Mouse (Mus musculus) C2C12 (cell line): ENCODE data around the gene Dedd2.

ENCODE experiments used
- CEBPB ChIP-seq: IDR thresholded peaks from one replicate; pipeline ENCODE4 v1.6.1; 2011; ENCODE audit warnings: low read depth, mild to moderate bottlenecking, control low read depth, moderate library complexity
- CTCF ChIP-seq: IDR thresholded peaks from one replicate; pipeline ENCODE4 v1.5.1; 2011; ENCODE audit not compliant: control insufficient read depth, insufficient read depth, insufficient read length
- FOSL1 ChIP-seq: IDR thresholded peaks from one replicate; pipeline ENCODE4 v1.8.0; 2011; ENCODE audit warnings: mild to moderate bottlenecking, low read length; ENCODE audit not compliant: poor library complexity, insufficient read depth, severe bottlenecking
- MAX ChIP-seq: IDR thresholded peaks from one replicate; pipeline ENCODE4 v1.6.1; 2011; ENCODE audit warnings: mild to moderate bottlenecking, control low read depth
- MYOD1 ChIP-seq: IDR thresholded peaks from one replicate; pipeline ENCODE4 v1.6.1; 2011; ENCODE audit warnings: low read depth; ENCODE audit not compliant: control insufficient read depth, insufficient read length
- USF1 ChIP-seq: IDR thresholded peaks from one replicate; pipeline ENCODE4 v1.6.1; 2011; ENCODE audit warnings: low read depth, mild to moderate bottlenecking, control low read depth, moderate library complexity

DNA sequence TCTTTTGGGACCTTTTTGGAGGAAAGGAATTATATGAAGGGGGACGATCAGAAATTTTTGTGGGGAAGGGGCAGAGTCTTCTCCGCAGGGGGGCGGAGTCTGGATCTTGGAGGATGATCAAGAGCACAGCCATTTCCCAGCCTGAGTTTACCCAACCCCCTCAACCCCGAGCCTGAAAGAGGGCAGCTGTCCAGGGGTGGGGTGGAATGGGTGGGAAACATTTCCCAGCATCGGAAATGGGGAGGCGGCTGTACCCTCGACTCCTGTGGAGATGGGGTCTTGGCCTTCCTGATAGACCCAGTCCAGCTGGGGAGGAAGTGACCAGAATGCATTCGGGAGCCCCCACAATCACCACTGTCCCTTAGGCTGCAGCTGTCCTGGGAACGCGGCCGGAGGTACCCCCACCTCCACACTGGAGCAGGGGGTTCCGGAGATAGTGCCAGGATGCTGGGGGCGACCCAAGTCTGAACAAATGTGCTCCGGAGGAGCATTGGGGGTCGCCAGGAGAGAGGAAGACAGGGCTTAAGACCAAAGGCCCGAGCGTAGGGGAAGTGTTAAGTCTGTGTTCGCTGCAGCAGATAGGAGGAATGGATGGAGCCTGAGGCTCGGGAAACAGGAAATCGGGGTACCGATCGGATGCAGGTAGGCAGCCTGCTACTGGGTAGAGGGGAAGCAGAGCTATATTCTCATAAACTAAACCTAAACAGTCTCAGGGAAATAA lies 30.8 kb upstream of the Dedd2 start:
- TF ChIP-seq CTCF, result no peak
- TF ChIP-seq MYOD1, result no peak
- no peak for TF ChIP-seq MAX
- TF ChIP-seq FOSL1, result no peak
- TF ChIP-seq CEBPB, result no peak
- no peak for TF ChIP-seq USF1
